Mouse (Mus musculus): ENCODE results near the gene Abcb5.
"Not testable (repeated sequence)": the region's sequence is repeated elsewhere in the genome, so short reads cannot be mapped to it uniquely, and the experiment has no call there.

Abcb5 gene

GRCm38 (mm10) chr12:118966321-118966720, at the start of gene Abcb5:
Gene Abcb5, minus strand, starts transcription at chr12:118966421.
- no peak for DNase-seq

- DNase-seq, result no peak
Measured at GRCm38 (mm10) chr12:118999230-118999629, 33.0 kb upstream of the Abcb5 start.

- no peak for DNase-seq
Measured at GRCm38 (mm10) chr12:118994328-118995166, 28.3 kb upstream of the Abcb5 start.

GRCm38 (mm10) chr12:118984852-118985251, 18.6 kb upstream of the Abcb5 start:
- DNase-seq, result peak; percentile 17

GRCm38 (mm10) chr12:118930386-118931318, 35.6 kb downstream of the Abcb5 start:
- peak; percentile 59 for DNase-seq

- peak; percentile 25 for DNase-seq
Measured at GRCm38 (mm10) chr12:118926813-118927281, 39.4 kb downstream of the Abcb5 start.

GRCm38 (mm10) chr12:118923874-118924273, 42.3 kb downstream of the Abcb5 start:
- DNase-seq, result not testable (repeated sequence)

GRCm38 (mm10) chr12:118917771-118918170, 48.5 kb downstream of the Abcb5 start:
- no peak for DNase-seq

- DNase-seq, result no peak
Measured at GRCm38 (mm10) chr12:118910360-118910759, 55.9 kb downstream of the Abcb5 start.

GRCm38 (mm10) chr12:118902249-118902648, 64.0 kb downstream of the Abcb5 start:
- no peak for DNase-seq

- no peak for DNase-seq
Measured at GRCm38 (mm10) chr12:118887964-118888363, 78.3 kb downstream of the Abcb5 start.

GRCm38 (mm10) chr12:118882790-118883189, 83.4 kb downstream of the Abcb5 start:
- DNase-seq, result no peak

GRCm38 (mm10) chr12:118872673-118873072, 93.5 kb downstream of the Abcb5 start:
- DNase-seq, result no peak

GRCm38 (mm10) chr12:118856151-118856550, 110.1 kb downstream of the Abcb5 start:
- DNase-seq, result no peak

GRCm38 (mm10) chr12:118854831-118855453, 111.3 kb downstream of the Abcb5 start:
- peak; percentile 60 for DNase-seq

- no peak for DNase-seq
Measured at GRCm38 (mm10) chr12:118854401-118854800, 111.8 kb downstream of the Abcb5 start.

- DNase-seq, result no peak
Measured at GRCm38 (mm10) chr12:118853331-118853730, 112.9 kb downstream of the Abcb5 start.

- no peak for DNase-seq
Measured at GRCm38 (mm10) chr12:118850851-118851410, 115.3 kb downstream of the Abcb5 start.

GRCm38 (mm10) chr12:118849996-118850395, 116.2 kb downstream of the Abcb5 start:
- DNase-seq, result no peak

- no peak for DNase-seq
Measured at GRCm38 (mm10) chr12:118849203-118849861, 116.9 kb downstream of the Abcb5 start.

GRCm38 (mm10) chr12:118848496-118849202, 117.6 kb downstream of the Abcb5 start:
- DNase-seq, result no peak

All from right cerebral cortex, adult 18-20 months (tissue).